Mouse (Mus musculus) hindbrain, embryonic 13.5 days (tissue): ENCODE measurements around the gene Idh3b. TPM values are rescaled to one million over a fixed set of nuclear protein-coding genes. Genes with fewer than 3 reads are reported as not detected.

Experiments used
- ATAC-seq: fragments of 200-750 bp; cut with Nextera tagmentation; 2 replicates; pipeline ENCODE4 v1.8.0; 2017; ENCODE audit warnings: moderate TSS enrichment; ENCODE audit not compliant: low FRiP score
- H3K27ac ChIP-seq: fragments of 300-500 bp; sonication (generic); 2 replicates; pipeline ENCODE4 v1.5.1; 2015; ENCODE audit warnings: inconsistent platforms, mild to moderate bottlenecking, moderate library complexity
- H3K27me3 ChIP-seq: fragments of 300-500 bp; sonication (generic); 2 replicates; pipeline ENCODE4 v1.6.1; 2015; ENCODE audit warnings: mild to moderate bottlenecking, inconsistent platforms
- H3K36me3 ChIP-seq: fragments of 300-500 bp; sonication (generic); 2 replicates; pipeline ENCODE4 v1.6.1; 2015; ENCODE audit warnings: mild to moderate bottlenecking, inconsistent platforms
- H3K4me1 ChIP-seq: fragments of 300-500 bp; sonication (generic); replicated peaks from 2 replicates; pipeline ENCODE4 v1.6.1; 2015; ENCODE audit warnings: inconsistent platforms
- H3K4me2 ChIP-seq: fragments of 300-500 bp; sonication (generic); 2 replicates; pipeline ENCODE4 v1.6.1; 2015; ENCODE audit warnings: inconsistent platforms, mild to moderate bottlenecking, moderate library complexity
- H3K4me3 ChIP-seq: fragments of 300-500 bp; sonication (generic); 2 replicates; pipeline ENCODE4 v1.5.1; 2015; ENCODE audit warnings: mild to moderate bottlenecking, inconsistent platforms
- H3K9ac ChIP-seq: fragments of 300-500 bp; sonication (generic); 2 replicates; pipeline ENCODE4 v1.6.1; 2015; ENCODE audit warnings: mild to moderate bottlenecking, inconsistent platforms
- H3K9me3 ChIP-seq: fragments of 300-500 bp; sonication (generic); 2 replicates; pipeline ENCODE4 v1.6.1; 2016; ENCODE audit warnings: inconsistent platforms
- WGBS: fragments of 180-500 bp; shearing (Covaris S2); methylation state at CpG from one replicate; pipeline ENCODE4 v1.1.7; 2015; 5-methylcytosine and 5-hydroxymethylcytosine counted together
- polyA plus RNA-seq: library from polyadenylated mRNA; unstranded; fragments of >200 nt; fragmentation: Nextera tagmentation; extraction: Ambion mirVana; gene quantifications from 2 replicates; pipeline ENCODE4 v1.2.1, GENCODE M21; 2015

The Idh3b gene
- polyA plus RNA-seq, 1 experiment from 2014 or later: 157 TPM

DNA sequence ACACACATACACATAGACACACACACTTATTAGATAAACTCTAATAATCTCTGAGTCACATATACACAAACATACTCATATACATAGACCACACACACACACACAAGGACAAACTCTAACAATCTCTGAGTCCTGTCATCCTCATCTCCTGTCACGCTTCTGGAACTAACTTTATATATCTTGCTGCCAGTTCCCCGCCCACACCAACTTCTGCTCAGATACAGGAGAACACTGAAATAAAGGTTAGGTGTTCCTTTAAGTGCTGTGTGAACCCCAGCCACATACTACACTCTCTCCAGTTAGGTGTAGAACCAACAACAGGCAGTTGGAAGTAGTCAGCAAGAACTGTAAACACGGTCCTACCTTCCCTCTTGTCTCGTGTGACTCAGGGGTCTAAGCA, 23.5 kb downstream of the Idh3b start:
- H3K27me3 ChIP-seq: 0 out of 2 replicates have a peak, but pooled peaks cover 2% of the 10 kb centered on the region
- no peaks in the 10 kb centered on the region for H3K36me3 ChIP-seq
- H3K27ac ChIP-seq: no peak overlapping the region
- H3K9ac ChIP-seq: no peak overlapping the region
- no peaks in the 10 kb centered on the region for H3K4me1 ChIP-seq
- H3K4me2 ChIP-seq: no peak overlapping the region
- WGBS: 92% methylated on average over 4 of the region's 4 CpGs
- H3K4me3 ChIP-seq: no peak overlapping the region
- no peak for ATAC-seq
- no peaks in the 10 kb centered on the region for H3K9me3 ChIP-seq

DNA sequence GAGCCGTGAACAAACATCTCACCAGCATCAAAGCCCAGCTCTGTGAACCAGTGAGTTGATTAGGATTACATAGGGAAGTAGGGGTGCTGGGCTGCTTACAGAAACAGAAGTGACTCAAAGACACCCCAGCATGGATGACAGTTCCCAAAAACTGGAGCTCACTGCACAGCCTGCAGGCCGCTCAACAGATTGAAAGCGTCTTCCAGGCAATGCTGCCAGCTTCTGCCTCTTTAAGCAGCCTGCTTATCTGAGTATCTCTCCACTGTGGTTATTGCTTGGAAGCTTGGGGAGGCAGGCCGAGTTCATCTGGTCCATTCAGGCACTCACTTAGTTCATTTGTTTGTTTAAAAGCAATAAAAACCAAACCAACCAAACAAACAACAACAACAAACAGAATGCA, 27.6 kb downstream of the Idh3b start:
- H3K4me3 ChIP-seq: no peak overlapping the region
- ATAC-seq: no peak
- no peak overlapping the region for H3K9ac ChIP-seq
- WGBS: 88% methylated on average over 4 of the region's 4 CpGs
- H3K36me3 ChIP-seq: no peaks in the 10 kb centered on the region
- H3K4me1 ChIP-seq: no peaks in the 10 kb centered on the region
- H3K4me2 ChIP-seq: no peak overlapping the region
- H3K27ac ChIP-seq: no peak overlapping the region
- 0 out of 2 replicates have a peak, but pooled peaks cover 2% of the 10 kb centered on the region for H3K27me3 ChIP-seq
- no peaks in the 10 kb centered on the region for H3K9me3 ChIP-seq

DNA sequence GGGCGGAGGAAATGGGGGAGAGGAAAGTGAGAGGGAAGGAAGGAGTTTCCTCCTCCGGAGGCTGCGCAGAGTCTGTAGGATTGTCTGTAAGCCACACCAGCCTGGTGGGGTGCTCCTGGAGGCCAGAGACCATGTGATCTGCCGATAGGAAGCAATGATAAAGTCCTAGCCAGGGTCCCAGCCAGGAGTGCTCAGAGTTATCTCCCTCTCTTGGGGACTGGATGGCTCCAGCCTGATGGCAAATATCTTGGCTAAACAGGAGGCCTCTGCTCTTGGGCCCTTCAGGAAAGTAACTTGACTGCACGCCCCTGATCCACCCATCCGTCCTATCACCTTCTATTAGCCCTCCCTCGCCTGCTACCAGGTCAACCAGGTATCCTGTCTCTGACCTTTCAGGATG, 36.1 kb downstream of the Idh3b start:
- no peak for ATAC-seq
- Histone ChIP-seq H3K27me3 (peaks cover 7% of the 10 kb centered on the region; the same call in 1 of the 2 replicates), H3K27ac (no peak overlapping the region), H3K4me3 (no peak overlapping the region), H3K4me1 (no peaks in the 10 kb centered on the region), H3K4me2 (no peak overlapping the region), H3K9me3 (no peaks in the 10 kb centered on the region), H3K36me3 (no peaks in the 10 kb centered on the region), H3K9ac (no peak overlapping the region)
- 81% methylated on average over 7 of the region's 7 CpGs for WGBS

DNA sequence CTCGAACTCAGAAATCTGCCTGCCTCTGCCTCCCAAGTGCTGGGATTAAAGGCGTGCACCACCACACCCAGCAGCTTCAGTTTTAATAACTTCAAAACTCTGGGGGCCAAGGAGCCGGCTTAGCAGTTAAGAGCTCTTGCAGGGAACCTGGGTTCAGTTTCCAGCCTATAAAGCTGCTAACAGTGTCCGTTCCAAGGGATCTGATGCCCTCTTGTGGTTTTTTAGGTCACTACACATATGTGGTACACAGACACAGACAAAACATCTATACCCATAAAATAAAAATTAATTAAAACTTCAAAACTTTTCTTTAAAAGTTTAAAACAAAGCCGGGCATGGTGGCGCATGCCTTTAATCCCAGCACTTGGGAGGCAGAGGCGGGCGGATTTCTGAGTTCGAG, 37.4 kb downstream of the Idh3b start:
- 53% methylated on average over 9 of the region's 9 CpGs for WGBS

More for the DNA sequence above, 37.4 kb downstream of the Idh3b start:
- no peak overlapping the region for H3K4me3 ChIP-seq
- no peaks in the 10 kb centered on the region for H3K9me3 ChIP-seq
- no peaks in the 10 kb centered on the region for H3K4me1 ChIP-seq
- peaks cover 7% of the 10 kb centered on the region; the same call in 1 of the 2 replicates for H3K27me3 ChIP-seq
- H3K36me3 ChIP-seq: no peaks in the 10 kb centered on the region
- no peak for ATAC-seq
- H3K4me2 ChIP-seq: no peak overlapping the region
- no peak overlapping the region for H3K9ac ChIP-seq
- H3K27ac ChIP-seq: no peak overlapping the region

Other genes starting within 250 kb of the Idh3b start
- 0.05 and 0.08 TPM in 2 replicates for gene Tgm6, start 172.1 kb downstream of the Idh3b start, polyA plus RNA-seq
- gene Snrpb, start 105.1 kb downstream of the Idh3b start, polyA plus RNA-seq: 373 and 377 TPM in 2 replicates
- not detected in 2 replicates for gene Tmc2, start 89.4 kb downstream of the Idh3b start, polyA plus RNA-seq
- gene Nop56, start 10.1 kb downstream of the Idh3b start, polyA plus RNA-seq: 230 and 253 TPM in 2 replicates
- 2.6 and 3.1 TPM in 2 replicates for gene Ebf4, start 10.6 kb upstream of the Idh3b start, polyA plus RNA-seq
- gene Cpxm1, start 113.0 kb upstream of the Idh3b start, polyA plus RNA-seq: 29.0 and 32.6 TPM in 2 replicates
- 0.16 TPM in 1 of 2 replicates, not detected in the other for gene Gm28372, start 120.7 kb upstream of the Idh3b start, polyA plus RNA-seq
- gene 1700020A23Rik, start 120.7 kb upstream of the Idh3b start, polyA plus RNA-seq: 0.68 and 0.83 TPM in 2 replicates
- 0.23 and 0.38 TPM in 2 replicates for gene Tmem239, start 121.9 kb upstream of the Idh3b start, polyA plus RNA-seq
- 99.9 and 113 TPM in 2 replicates for gene Vps16, start 139.8 kb upstream of the Idh3b start, polyA plus RNA-seq
- gene Pced1a, start 140.2 kb upstream of the Idh3b start, polyA plus RNA-seq: 12.0 and 12.2 TPM in 2 replicates
- 123 and 126 TPM in 2 replicates for gene Ptpra, start 165.7 kb upstream of the Idh3b start, polyA plus RNA-seq